19 mouse cellular contexts compared by ENCODE assay signal in genomic region chr7:100533503-100533902, GRCm38 (mm10). TPM values are rescaled to one million over a fixed set of nuclear protein-coding genes. Genes with fewer than 3 reads are reported as not detected.
DNase-seq lines count a peak whose midpoint lies in the region; ATAC-seq and TF ChIP-seq lines count a peak whose summit lies in the region.
"Had no signal": no experiment of that assay in that cellular context is flagged by ENCODE, and none has a peak within 500 bp of the region (broad histone marks: within the 10 kb centered on the region; RNA-seq: fewer than 3 reads in every experiment).

No protein-coding gene starts in this region.

- 64% methylated on average over 2 of the region's 2 CpGs for WGBS in liver, embryonic 11.5 days
- 21% methylated on average over 2 of the region's 2 CpGs for WGBS in lung, embryonic 15.5 days
- 35% methylated on average over 2 of the region's 2 CpGs for WGBS in stomach, embryonic 15.5 days
- 74% methylated on average over 2 of the region's 2 CpGs for WGBS in cerebellum, adult 2 months
- WGBS in forebrain, embryonic 16.5 days: 76% methylated on average over 2 of the region's 2 CpGs

- H3K9me3 ChIP-seq in liver, embryonic 11.5 days (ENCODE audit: control insufficient read depth, low read length): no peaks in the 10 kb centered on the region
- H3K9me3 ChIP-seq in lung, embryonic 15.5 days: no peaks in the 10 kb centered on the region
- H3K9me3 ChIP-seq in stomach, embryonic 15.5 days: no peaks in the 10 kb centered on the region
- no peaks in the 10 kb centered on the region for H3K9me3 ChIP-seq in forebrain, embryonic 16.5 days (ENCODE audit: control insufficient read depth, low read length)
- H3K9me3 ChIP-seq: forebrain, embryonic 15.5 days; heart, embryonic 12.5 days; megakaryocyte, embryonic 14.5 days; neural tube, embryonic 13.5 days had no signal

- peak overlapping the region; percentile 38 for H3K4me2 ChIP-seq in liver, embryonic 11.5 days
- H3K4me2 ChIP-seq in lung, embryonic 15.5 days: no peak overlapping the region
- no peak overlapping the region for H3K4me2 ChIP-seq in stomach, embryonic 15.5 days
- H3K4me2 ChIP-seq in forebrain, embryonic 16.5 days (ENCODE audit: low read length): no peak overlapping the region
- H3K4me2 ChIP-seq: forebrain, embryonic 15.5 days; heart, embryonic 12.5 days; neural tube, embryonic 13.5 days had no signal

- no peak overlapping the region for H3K9ac ChIP-seq in liver, embryonic 11.5 days (ENCODE audit: low read depth, low read length)
- H3K9ac ChIP-seq in lung, embryonic 15.5 days: no peak overlapping the region
- H3K9ac ChIP-seq in stomach, embryonic 15.5 days: no peak overlapping the region
- H3K9ac ChIP-seq in forebrain, embryonic 16.5 days (replicated peaks; ENCODE audit: low read depth, low read length): no peak overlapping the region
- H3K9ac ChIP-seq: forebrain, embryonic 15.5 days; heart, embryonic 12.5 days; neural tube, embryonic 13.5 days had no signal

- no peak overlapping the region for H3K4me3 ChIP-seq in liver, embryonic 11.5 days (ENCODE audit: low read depth, low read length)
- no peak overlapping the region for H3K4me3 ChIP-seq in lung, embryonic 15.5 days
- no peak overlapping the region for H3K4me3 ChIP-seq in stomach, embryonic 15.5 days (replicated peaks)
- no peak overlapping the region for H3K4me3 ChIP-seq in cerebellum, adult 2 months (replicated peaks; ENCODE audit: insufficient read depth, low read depth, low read length)
- no peak overlapping the region for H3K4me3 ChIP-seq in forebrain, embryonic 16.5 days (replicated peaks; ENCODE audit: low read length)
- H3K4me3 ChIP-seq: forebrain, embryonic 15.5 days; heart, embryonic 12.5 days; megakaryocyte, embryonic 14.5 days; neural tube, embryonic 13.5 days had no signal

- TF ChIP-seq CTCF in cerebellum, adult 2 months (IDR thresholded peaks at IDR 0.05; ENCODE audit: borderline replicate concordance, insufficient read depth, low read depth, low read length): no peak

- H3K4me1 ChIP-seq in liver, embryonic 11.5 days (replicated peaks; ENCODE audit: control insufficient read depth, insufficient read depth, low read length): peaks cover 13% of the 10 kb centered on the region
- peaks cover 17% of the 10 kb centered on the region for H3K4me1 ChIP-seq in lung, embryonic 15.5 days
- peaks cover 9% of the 10 kb centered on the region; the same call in 1 of the 2 replicates for H3K4me1 ChIP-seq in stomach, embryonic 15.5 days
- H3K4me1 ChIP-seq in cerebellum, adult 2 months (ENCODE audit: control insufficient read depth, insufficient read depth, low read length): no peaks in the 10 kb centered on the region; the same call in 1 of the 2 replicates
- peaks cover 10% of the 10 kb centered on the region for H3K4me1 ChIP-seq in forebrain, embryonic 16.5 days (replicated peaks; ENCODE audit: control insufficient read depth, insufficient read depth, low read length)

- H3K27me3 ChIP-seq in liver, embryonic 11.5 days (replicated peaks; ENCODE audit: control insufficient read depth, insufficient read depth, low read length): no peaks in the 10 kb centered on the region
- no peaks in the 10 kb centered on the region for H3K27me3 ChIP-seq in lung, embryonic 15.5 days
- H3K27me3 ChIP-seq in stomach, embryonic 15.5 days (replicated peaks): no peaks in the 10 kb centered on the region
- H3K27me3 ChIP-seq in cerebellum, adult 2 months (ENCODE audit: control insufficient read depth, insufficient read depth, low read length): no peaks in the 10 kb centered on the region
- no peaks in the 10 kb centered on the region for H3K27me3 ChIP-seq in forebrain, embryonic 16.5 days (replicated peaks; ENCODE audit: control insufficient read depth, insufficient read depth, low read length)
- H3K27me3 ChIP-seq: CH12.LX; forebrain, embryonic 15.5 days; heart, embryonic 12.5 days; megakaryocyte, embryonic 14.5 days; neural tube, embryonic 13.5 days had no signal

- no peaks in the 10 kb centered on the region for H3K36me3 ChIP-seq in liver, embryonic 11.5 days (ENCODE audit: control insufficient read depth, insufficient read depth, low read length)
- no peaks in the 10 kb centered on the region for H3K36me3 ChIP-seq in lung, embryonic 15.5 days
- H3K36me3 ChIP-seq in stomach, embryonic 15.5 days: no peaks in the 10 kb centered on the region
- H3K36me3 ChIP-seq in forebrain, embryonic 16.5 days (ENCODE audit: control insufficient read depth, insufficient read depth): no peaks in the 10 kb centered on the region
- H3K36me3 ChIP-seq: forebrain, embryonic 15.5 days; heart, embryonic 12.5 days; neural tube, embryonic 13.5 days had no signal

- H3K27ac ChIP-seq in liver, embryonic 11.5 days (ENCODE audit: low read depth, low read length): peak overlapping the region; percentile 66
- peak overlapping the region; percentile 75 for H3K27ac ChIP-seq in lung, embryonic 15.5 days
- 0 out of 2 replicates have a peak overlapping the region, but pooled peaks have one; percentile 18 for H3K27ac ChIP-seq in stomach, embryonic 15.5 days
- H3K27ac ChIP-seq in cerebellum, adult 2 months (ENCODE audit: insufficient read depth, low read length): no peak overlapping the region
- no peak overlapping the region for H3K27ac ChIP-seq in forebrain, embryonic 16.5 days (ENCODE audit: low read length)
- H3K27ac ChIP-seq: forebrain, embryonic 15.5 days; neural tube, embryonic 13.5 days had no signal

- ATAC-seq in liver, embryonic 11.5 days (replicated peaks; ENCODE audit: low FRiP score): no peak
- ATAC-seq in lung, embryonic 15.5 days (ENCODE audit: borderline replicate concordance, extremely low read depth, low FRiP score, low TSS enrichment): no peak
- ATAC-seq in stomach, embryonic 15.5 days (ENCODE audit: insufficient read depth, low FRiP score, low read depth): no peak
- ATAC-seq in forebrain, embryonic 16.5 days: no peak
- ATAC-seq: forebrain, embryonic 15.5 days had no signal

- DNase-seq in R1 (ENCODE audit: low read depth, low spot score): peak; percentile 69
- no peak for DNase-seq in liver, embryonic 11.5 days (ENCODE audit: low spot score)
- no peak for DNase-seq in cerebellum, adult 2 months
- no peak for DNase-seq in kidney, postnatal 10 days
- DNase-seq: adrenal gland, postnatal 36 days; gastrocnemius, postnatal 14 days; kidney, adult 11 months; layer of hippocampus, postnatal 36 days; left cerebral cortex, postnatal 4 days; spleen, adult 18-20 months; thymus, adult 2 months had no signal

- TF ChIP-seq POLR2A in cerebellum, adult 2 months (IDR thresholded peaks at IDR 0.05; ENCODE audit: borderline replicate concordance, insufficient read depth, low read length): no peak

RNA-seq across cellular contexts. Expression of gene Coa4, which starts 3.4 kb away (rescaled TPM):
- polyA plus RNA-seq in liver, embryonic 11.5 days (2014; fragmentation: Nextera tagmentation; extraction: Ambion mirVana): 26.3 and 27.5 TPM in 2 replicates
- 20.0 and 23.1 TPM in 2 replicates for polyA plus RNA-seq in lung, embryonic 15.5 days (2015; fragmentation: Nextera tagmentation; extraction: Ambion mirVana)
- 31.5 and 32.7 TPM in 2 replicates for polyA plus RNA-seq in stomach, embryonic 15.5 days (2015; fragmentation: Nextera tagmentation; extraction: Ambion mirVana)
- 12.7 and 13.0 TPM in 2 replicates for polyA plus RNA-seq in cerebellum, adult 2 months (2012; rRNA removed)
- polyA plus RNA-seq in forebrain, embryonic 16.5 days (2015; fragmentation: Nextera tagmentation; extraction: Ambion mirVana): 10.1 and 12.3 TPM in 2 replicates

RNA-seq across cellular contexts. Expression of gene Dnajb13, which starts 18.7 kb away (rescaled TPM):
- polyA plus RNA-seq in liver, embryonic 11.5 days (2014; fragmentation: Nextera tagmentation; extraction: Ambion mirVana): 1.2 and 1.6 TPM in 2 replicates
- 4.1 and 4.2 TPM in 2 replicates for polyA plus RNA-seq in lung, embryonic 15.5 days (2015; fragmentation: Nextera tagmentation; extraction: Ambion mirVana)
- 0.52 and 0.74 TPM in 2 replicates for polyA plus RNA-seq in stomach, embryonic 15.5 days (2015; fragmentation: Nextera tagmentation; extraction: Ambion mirVana)
- 1.1 and 1.2 TPM in 2 replicates for polyA plus RNA-seq in cerebellum, adult 2 months (2012; rRNA removed)
- 3.0 and 3.3 TPM in 2 replicates for polyA plus RNA-seq in forebrain, embryonic 16.5 days (2015; fragmentation: Nextera tagmentation; extraction: Ambion mirVana)

RNA-seq across cellular contexts. Expression of gene Ucp2, which starts 40.4 kb away (rescaled TPM):
- polyA plus RNA-seq in liver, embryonic 11.5 days (2014; fragmentation: Nextera tagmentation; extraction: Ambion mirVana): 487 and 491 TPM in 2 replicates
- 246 and 279 TPM in 2 replicates for polyA plus RNA-seq in lung, embryonic 15.5 days (2015; fragmentation: Nextera tagmentation; extraction: Ambion mirVana)
- 308 and 326 TPM in 2 replicates for polyA plus RNA-seq in stomach, embryonic 15.5 days (2015; fragmentation: Nextera tagmentation; extraction: Ambion mirVana)
- 55.1 and 61.1 TPM in 2 replicates for polyA plus RNA-seq in cerebellum, adult 2 months (2012; rRNA removed)
- 42.3 and 49.6 TPM in 2 replicates for polyA plus RNA-seq in forebrain, embryonic 16.5 days (2015; fragmentation: Nextera tagmentation; extraction: Ambion mirVana)

Comparison
In these comparisons a context has a peak if more than half of its experiments do, and no peak if none do; other contexts are left out.
1. H3K27ac ChIP-seq: peak in liver, embryonic 11.5 days (single experiment), lung, embryonic 15.5 days (single experiment) and stomach, embryonic 15.5 days (single experiment); none in cerebellum, adult 2 months (single experiment) and forebrain, embryonic 16.5 days (single experiment).